In the genomic region with DNA sequence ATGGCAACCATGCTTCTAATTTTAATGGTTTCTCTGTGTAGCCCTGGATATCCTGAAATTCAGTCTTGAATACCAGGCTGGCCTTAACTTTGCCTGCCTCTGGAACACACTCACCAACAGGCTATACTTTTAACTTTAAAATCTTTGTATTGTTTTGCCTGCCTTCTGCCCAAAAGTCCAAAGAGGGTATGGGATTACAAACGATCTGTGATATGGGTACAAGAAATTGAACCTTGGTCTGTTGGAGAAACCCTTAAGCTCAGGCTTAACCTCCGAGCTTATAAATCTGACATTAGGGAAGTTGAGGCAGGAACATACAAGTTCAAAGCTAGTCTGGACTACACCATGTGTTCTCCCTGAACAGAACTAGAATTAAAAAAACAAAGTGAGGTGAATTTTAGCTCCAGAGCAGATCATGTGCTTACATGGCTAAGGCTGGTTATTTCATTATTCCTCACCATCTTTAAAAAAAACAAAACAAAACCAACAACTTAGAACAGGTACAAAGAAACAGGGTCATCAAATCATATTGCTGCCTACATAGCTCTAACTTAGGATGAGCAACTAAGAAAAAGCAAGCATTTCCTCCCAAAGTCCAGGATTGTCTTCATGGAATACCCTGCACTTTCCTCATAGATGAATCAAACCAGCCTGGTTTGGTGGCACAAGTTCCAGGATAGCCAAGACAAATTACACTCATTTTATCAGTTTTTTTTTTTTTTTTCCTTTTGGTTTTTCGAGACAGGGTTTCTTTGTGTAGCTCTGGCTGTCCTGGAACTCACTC, we compare ENCODE assay signal across 16 mouse cellular contexts. TPM values are rescaled to one million over a fixed set of nuclear protein-coding genes. Genes with fewer than 3 reads are reported as not detected.
A peak's percentile ranks its signal among the peaks of the same experiment; 100 is the strongest.
DNase-seq lines count a peak whose midpoint lies in the region; ATAC-seq and TF ChIP-seq lines count a peak whose summit lies in the region.
"Had no signal": no experiment of that assay in that cellular context is flagged by ENCODE, and none has a peak within 500 bp of the region (broad histone marks: within the 10 kb centered on the region; RNA-seq: fewer than 3 reads in every experiment).

No protein-coding gene starts in this region.

- no peaks in the 10 kb centered on the region for H3K9me3 ChIP-seq in intestine, embryonic 15.5 days
- no peaks in the 10 kb centered on the region for H3K9me3 ChIP-seq in intestine, postnatal 0 days (ENCODE audit: control insufficient read depth)
- H3K9me3 ChIP-seq: heart, embryonic 12.5 days; midbrain, embryonic 10.5 days had no signal

- no peak for TF ChIP-seq CTCF in intestine, postnatal 0 days (IDR thresholded peaks at IDR 0.05; ENCODE audit: low read depth)

- H3K4me3 ChIP-seq in intestine, embryonic 15.5 days (replicated peaks): no peak overlapping the region
- H3K4me3 ChIP-seq in intestine, postnatal 0 days (ENCODE audit: low read depth, low read length): no peak overlapping the region
- H3K4me3 ChIP-seq: heart, embryonic 12.5 days; midbrain, embryonic 10.5 days had no signal

- H3K4me2 ChIP-seq in intestine, embryonic 15.5 days (replicated peaks): no peak overlapping the region
- no peak overlapping the region for H3K4me2 ChIP-seq in intestine, postnatal 0 days (replicated peaks; ENCODE audit: low read depth)
- H3K4me2 ChIP-seq: heart, embryonic 12.5 days had no signal

- H3K27me3 ChIP-seq in intestine, embryonic 15.5 days (replicated peaks): no peaks in the 10 kb centered on the region
- H3K27me3 ChIP-seq in intestine, postnatal 0 days (replicated peaks; ENCODE audit: control insufficient read depth, insufficient read depth, low read length): no peaks in the 10 kb centered on the region
- H3K27me3 ChIP-seq: heart, embryonic 12.5 days had no signal

- no peaks in the 10 kb centered on the region for H3K4me1 ChIP-seq in intestine, embryonic 15.5 days (replicated peaks)
- H3K4me1 ChIP-seq in intestine, postnatal 0 days (replicated peaks; ENCODE audit: control insufficient read depth, insufficient read depth, low read length): no peaks in the 10 kb centered on the region

- peak; percentile 48 for DNase-seq in 3134 (ENCODE audit: extremely low read depth, insufficient read length, low spot score)
- DNase-seq in CD4-positive helper T cell, adult 2 months (ENCODE audit: low read depth, low spot score): peak; percentile 26
- DNase-seq in adipocyte (ENCODE audit: low spot score): peak; percentile 64
- DNase-seq in right cerebral cortex, adult 18-20 months: no peak
- DNase-seq in urinary bladder, postnatal 14 days (ENCODE audit: low spot score): no peak
- DNase-seq: cerebellum, postnatal 14 days; gastrocnemius, postnatal 25 days; left cerebral cortex, postnatal 4 days; lung, postnatal 36 days had no signal

- 0 out of 2 replicates have a peak, but pooled peaks have one; percentile 4 for ATAC-seq in intestine, embryonic 15.5 days
- ATAC-seq in intestine, postnatal 0 days: no peak
- ATAC-seq in frontal cortex, adult (ENCODE audit: low TSS enrichment): no peak
- ATAC-seq: hindbrain, postnatal 0 days had no signal

- 76% methylated on average over 3 of the region's 3 CpGs for WGBS in intestine, embryonic 15.5 days
- WGBS in intestine, postnatal 0 days: 59% methylated on average over 3 of the region's 3 CpGs

- peaks cover 8% of the 10 kb centered on the region; the same call in 1 of the 2 replicates for H3K36me3 ChIP-seq in intestine, embryonic 15.5 days
- H3K36me3 ChIP-seq in intestine, postnatal 0 days (ENCODE audit: control insufficient read depth, insufficient read depth): peaks cover 25% of the 10 kb centered on the region

- H3K9ac ChIP-seq in intestine, embryonic 15.5 days: no peak overlapping the region
- H3K9ac ChIP-seq in intestine, postnatal 0 days (ENCODE audit: low read depth, low read length): no peak overlapping the region
- H3K9ac ChIP-seq: heart, embryonic 12.5 days; liver, embryonic 14.5 days had no signal

- no peak overlapping the region for H3K27ac ChIP-seq in intestine, embryonic 15.5 days
- H3K27ac ChIP-seq in intestine, postnatal 0 days (ENCODE audit: low read depth, low read length): no peak overlapping the region
- H3K27ac ChIP-seq: hindbrain, postnatal 0 days; liver, embryonic 14.5 days; midbrain, embryonic 10.5 days had no signal

RNA-seq across cellular contexts. Expression of a gene that starts 5.3 kb away (rescaled TPM):
- 0.23 and 0.40 TPM in 2 replicates for polyA plus RNA-seq in intestine, embryonic 15.5 days (2015; fragmentation: Nextera tagmentation; extraction: Ambion mirVana)
- 0.16 and 0.24 TPM in 2 replicates for polyA plus RNA-seq in intestine, postnatal 0 days (2015; fragmentation: Nextera tagmentation; extraction: Ambion mirVana)

RNA-seq across cellular contexts. Expression of a gene that starts 6.2 kb away (rescaled TPM):
- 875 and 888 TPM in 2 replicates for polyA plus RNA-seq in intestine, embryonic 15.5 days (2015; fragmentation: Nextera tagmentation; extraction: Ambion mirVana)
- 345 and 371 TPM in 2 replicates for polyA plus RNA-seq in intestine, postnatal 0 days (2015; fragmentation: Nextera tagmentation; extraction: Ambion mirVana)

RNA-seq across cellular contexts. Expression of a gene that starts 42.9 kb away (rescaled TPM):
- 59.3 and 70.0 TPM in 2 replicates for polyA plus RNA-seq in intestine, embryonic 15.5 days (2015; fragmentation: Nextera tagmentation; extraction: Ambion mirVana)
- 26.5 TPM in 2 replicates for polyA plus RNA-seq in intestine, postnatal 0 days (2015; fragmentation: Nextera tagmentation; extraction: Ambion mirVana)

RNA-seq across cellular contexts. Expression of a gene that starts 50.1 kb away (rescaled TPM):
- 10.7 and 11.3 TPM in 2 replicates for polyA plus RNA-seq in intestine, embryonic 15.5 days (2015; fragmentation: Nextera tagmentation; extraction: Ambion mirVana)
- 2.5 and 3.2 TPM in 2 replicates for polyA plus RNA-seq in intestine, postnatal 0 days (2015; fragmentation: Nextera tagmentation; extraction: Ambion mirVana)

RNA-seq across cellular contexts. Expression of a gene that starts 57.5 kb away (rescaled TPM):
- 59.6 and 60.4 TPM in 2 replicates for polyA plus RNA-seq in intestine, embryonic 15.5 days (2015; fragmentation: Nextera tagmentation; extraction: Ambion mirVana)
- 35.7 and 42.8 TPM in 2 replicates for polyA plus RNA-seq in intestine, postnatal 0 days (2015; fragmentation: Nextera tagmentation; extraction: Ambion mirVana)

Comparison
In these comparisons a context has a peak if more than half of its experiments do, and no peak if none do; other contexts are left out.
1. DNase-seq: peak in 3134 (single experiment), CD4-positive helper T cell, adult 2 months (single experiment) and adipocyte (single experiment); none in right cerebral cortex, adult 18-20 months (single experiment) and urinary bladder, postnatal 14 days (single experiment).